Mouse (Mus musculus): ENCODE measurements around the gene C87436. TPM values are rescaled to one million over a fixed set of nuclear protein-coding genes. Genes with fewer than 3 reads are reported as not detected.

Gene C87436
- polyA plus RNA-seq, 1 experiment from 2014 or later, result 8.9 TPM

GRCm38 (mm10) chr6:86445551-86445950 lies 7.4 kb downstream of the C87436 start:
- Histone ChIP-seq H3K27ac (no peak overlapping the region), H3K79me2 (ENCODE audit: inconsistent target) (peaks cover 6% of the 10 kb centered on the region; the same call in 1 of the 2 replicates), H3K36me3 (ENCODE audit: inconsistent target) (peaks cover 34% of the 10 kb centered on the region), H3K4me3 (ENCODE audit: inconsistent target) (no peak overlapping the region)
- 91% methylated on average over 18 of the region's 18 CpGs for WGBS (ENCODE audit: missing documents)

GRCm38 (mm10) chr6:86446927-86447568 lies 8.9 kb downstream of the C87436 start:
- 0% methylated on average over 1 of the region's 1 CpGs for WGBS (ENCODE audit: missing documents)
- Histone ChIP-seq H3K79me2 (ENCODE audit: inconsistent target) (no peaks in the 10 kb centered on the region; the same call in 1 of the 2 replicates), H3K27ac (peak overlapping the region; percentile 63), H3K4me3 (ENCODE audit: inconsistent target) (no peak overlapping the region), H3K36me3 (ENCODE audit: inconsistent target) (peaks cover 40% of the 10 kb centered on the region)

GRCm38 (mm10) chr6:86456727-86457126 lies 18.6 kb downstream of the C87436 start:
- Histone ChIP-seq H3K4me3 (ENCODE audit: inconsistent target) (no peak overlapping the region), H3K36me3 (ENCODE audit: inconsistent target) (peaks cover 52% of the 10 kb centered on the region), H3K79me2 (ENCODE audit: inconsistent target) (no peaks in the 10 kb centered on the region), H3K27ac (no peak overlapping the region)
- WGBS (ENCODE audit: missing documents), result 96% methylated on average over 3 of the region's 3 CpGs

- Histone ChIP-seq H3K4me3 (ENCODE audit: inconsistent target) (no peak overlapping the region), H3K79me2 (ENCODE audit: inconsistent target) (no peaks in the 10 kb centered on the region), H3K36me3 (ENCODE audit: inconsistent target) (peaks cover 73% of the 10 kb centered on the region), H3K27ac (no peak overlapping the region)
- WGBS (ENCODE audit: missing documents), result 95% methylated on average over 3 of the region's 3 CpGs
Measured at GRCm38 (mm10) chr6:86463079-86463478, 24.9 kb downstream of the C87436 start.

GRCm38 (mm10) chr6:86471317-86471716 lies 33.1 kb downstream of the C87436 start:
- H3K36me3 ChIP-seq (ENCODE audit: inconsistent target), result peaks cover 14% of the 10 kb centered on the region; the same call in 1 of the 2 replicates
- H3K79me2 ChIP-seq (ENCODE audit: inconsistent target), result no peaks in the 10 kb centered on the region
- H3K27ac ChIP-seq, result peak overlapping the region; percentile 73
- H3K4me3 ChIP-seq (ENCODE audit: inconsistent target), result peak overlapping the region; percentile 37; the same call in 1 of the 2 replicates
- WGBS (ENCODE audit: missing documents), result 90% methylated on average over 3 of the region's 3 CpGs

- 7% methylated on average over 9 of the region's 9 CpGs for whole genome bisulfite sequencing (ENCODE audit: missing documents)
- peaks cover 10% of the 10 kb centered on the region; the same call in 1 of the 2 replicates for H3K36me3 ChIP-seq (ENCODE audit: inconsistent target)
- H3K27ac ChIP-seq, result peak overlapping the region; percentile 73
- H3K79me2 ChIP-seq (ENCODE audit: inconsistent target), result no peaks in the 10 kb centered on the region
- H3K4me3 ChIP-seq (ENCODE audit: inconsistent target), result peak overlapping the region; percentile 37
Measured at GRCm38 (mm10) chr6:86471760-86472099, 33.6 kb downstream of the C87436 start.

- under 1% methylated on average over 48 of the region's 56 CpGs for whole genome bisulfite sequencing (ENCODE audit: missing documents)
- H3K4me3 ChIP-seq (ENCODE audit: inconsistent target), result peak overlapping the region; percentile 37
- no peaks in the 10 kb centered on the region for H3K79me2 ChIP-seq (ENCODE audit: inconsistent target)
- H3K27ac ChIP-seq, result peak overlapping the region; percentile 77
- peaks cover 4% of the 10 kb centered on the region; the same call in 1 of the 2 replicates for H3K36me3 ChIP-seq (ENCODE audit: inconsistent target)
Measured at GRCm38 (mm10) chr6:86472100-86472955, 34.2 kb downstream of the C87436 start.

GRCm38 (mm10) chr6:86473077-86473476 lies 34.9 kb downstream of the C87436 start:
- Histone ChIP-seq H3K36me3 (ENCODE audit: inconsistent target) (no peaks in the 10 kb centered on the region), H3K27ac (peak overlapping the region; percentile 77), H3K4me3 (ENCODE audit: inconsistent target) (peak overlapping the region; percentile 36), H3K79me2 (ENCODE audit: inconsistent target) (no peaks in the 10 kb centered on the region)
- WGBS (ENCODE audit: missing documents), result 87% methylated on average over 7 of the region's 7 CpGs

GRCm38 (mm10) chr6:86474072-86474471 lies 35.9 kb downstream of the C87436 start:
- H3K4me3 ChIP-seq (ENCODE audit: inconsistent target), result no peak overlapping the region
- no peaks in the 10 kb centered on the region for H3K36me3 ChIP-seq (ENCODE audit: inconsistent target)
- no peak overlapping the region for H3K27ac ChIP-seq
- no peaks in the 10 kb centered on the region for H3K79me2 ChIP-seq (ENCODE audit: inconsistent target)
- 91% methylated on average over 5 of the region's 5 CpGs for WGBS (ENCODE audit: missing documents)

GRCm38 (mm10) chr6:86474646-86475181 lies 36.5 kb downstream of the C87436 start:
- no peak overlapping the region for H3K27ac ChIP-seq

GRCm38 (mm10) chr6:86475462-86476167 lies 37.4 kb downstream of the C87436 start:
- H3K27ac ChIP-seq, result no peak overlapping the region

More at GRCm38 (mm10) chr6:86474646-86475181, 36.5 kb downstream of the C87436 start:
- no peak overlapping the region for H3K4me3 ChIP-seq (ENCODE audit: inconsistent target)
- H3K79me2 ChIP-seq (ENCODE audit: inconsistent target), result no peaks in the 10 kb centered on the region
- no peaks in the 10 kb centered on the region for H3K36me3 ChIP-seq (ENCODE audit: inconsistent target)

GRCm38 (mm10) chr6:86476931-86477330 lies 38.8 kb downstream of the C87436 start:
- 89% methylated on average over 3 of the region's 5 CpGs for WGBS (ENCODE audit: missing documents)
- Histone ChIP-seq H3K27ac (no peak overlapping the region), H3K36me3 (ENCODE audit: inconsistent target) (no peaks in the 10 kb centered on the region), H3K4me3 (ENCODE audit: inconsistent target) (no peak overlapping the region), H3K79me2 (ENCODE audit: inconsistent target) (no peaks in the 10 kb centered on the region)

More at GRCm38 (mm10) chr6:86475462-86476167, 37.4 kb downstream of the C87436 start:
- H3K79me2 ChIP-seq (ENCODE audit: inconsistent target), result no peaks in the 10 kb centered on the region
- WGBS (ENCODE audit: missing documents), result 84% methylated on average over 9 of the region's 9 CpGs
- H3K36me3 ChIP-seq (ENCODE audit: inconsistent target), result no peaks in the 10 kb centered on the region
- H3K4me3 ChIP-seq (ENCODE audit: inconsistent target), result no peak overlapping the region

- Histone ChIP-seq H3K4me3 (ENCODE audit: inconsistent target) (no peak overlapping the region), H3K79me2 (ENCODE audit: inconsistent target) (no peaks in the 10 kb centered on the region), H3K36me3 (ENCODE audit: inconsistent target) (no peaks in the 10 kb centered on the region), H3K27ac (no peak overlapping the region)
- 59% methylated on average over 3 of the region's 3 CpGs for WGBS (ENCODE audit: missing documents)
Measured at GRCm38 (mm10) chr6:86479311-86479710, 41.1 kb downstream of the C87436 start.

GRCm38 (mm10) chr6:86479816-86480188 lies 41.6 kb downstream of the C87436 start:
- H3K36me3 ChIP-seq (ENCODE audit: inconsistent target), result no peaks in the 10 kb centered on the region
- H3K4me3 ChIP-seq (ENCODE audit: inconsistent target), result no peak overlapping the region
- H3K79me2 ChIP-seq (ENCODE audit: inconsistent target), result no peaks in the 10 kb centered on the region
- H3K27ac ChIP-seq, result peak overlapping the region; percentile 54; the same call in 1 of the 2 replicates

Data from macrophage (primary cell).